Mouse (Mus musculus) heart, adult 18-20 months (tissue): Measurements from ENCODE around the gene Bean1. TPM values are rescaled to one million over a fixed set of nuclear protein-coding genes. Genes with fewer than 3 reads are reported as not detected.
"Not testable (repeated sequence)": the region's sequence is repeated elsewhere in the genome, so short reads cannot be mapped to it uniquely, and the experiment has no call there.

Experiments
- DNase-seq, 2 experiments: peaks; one replicate each; pipeline ENCODE4 v3.0.0; 2021 to 2022; ENCODE audit warnings: mixed read lengths in 1 of 2
- total RNA-seq, 2 experiments: library from RNA; stranded (reverse); gene quantifications; 2 replicates each; pipeline ENCODE4 v1.2.3; 2021

The Bean1 gene
- total RNA-seq, 2 experiments from 2014 or later, result 1.5 to 1.8 TPM

DNA sequence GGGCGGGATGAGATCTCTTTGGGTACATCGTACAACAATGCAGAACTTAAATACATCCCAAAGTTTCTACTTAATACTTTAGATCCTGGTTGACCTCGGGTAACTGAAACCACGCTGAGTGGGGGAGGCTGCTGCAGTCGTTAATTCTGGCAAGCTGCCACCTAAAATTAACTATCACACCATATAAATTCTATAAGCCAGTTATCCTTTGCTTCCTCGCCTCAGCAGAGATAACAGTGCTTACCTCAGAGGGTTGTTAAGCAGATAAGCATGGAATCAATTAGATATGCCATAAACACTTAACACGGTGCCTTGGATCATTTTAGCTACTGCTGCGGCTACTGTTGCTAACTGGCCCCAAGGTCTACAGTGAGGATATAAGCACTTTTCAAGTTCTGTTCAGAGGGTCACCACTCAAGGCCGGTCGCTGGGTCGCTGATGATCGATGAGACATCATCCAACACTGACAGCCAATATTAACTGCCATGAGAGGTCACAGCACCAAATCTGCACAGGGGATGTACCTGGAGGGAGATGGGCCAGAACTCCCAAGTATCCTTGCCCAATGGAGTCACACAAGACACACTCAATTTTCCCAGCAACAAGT lies 71.9 kb downstream of the Bean1 start:
- DNase-seq, result no peak

- no peak for DNase-seq
Observed at GRCm38 (mm10) chr8:104246621-104247020, 76.4 kb downstream of the Bean1 start.

- peak; percentile 51 to 73 for DNase-seq
Observed at GRCm38 (mm10) chr8:104247054-104247907, 77.0 kb downstream of the Bean1 start.

GRCm38 (mm10) chr8:104247908-104248275 lies 77.7 kb downstream of the Bean1 start:
- peak; percentile 7 to 35 for DNase-seq

DNA sequence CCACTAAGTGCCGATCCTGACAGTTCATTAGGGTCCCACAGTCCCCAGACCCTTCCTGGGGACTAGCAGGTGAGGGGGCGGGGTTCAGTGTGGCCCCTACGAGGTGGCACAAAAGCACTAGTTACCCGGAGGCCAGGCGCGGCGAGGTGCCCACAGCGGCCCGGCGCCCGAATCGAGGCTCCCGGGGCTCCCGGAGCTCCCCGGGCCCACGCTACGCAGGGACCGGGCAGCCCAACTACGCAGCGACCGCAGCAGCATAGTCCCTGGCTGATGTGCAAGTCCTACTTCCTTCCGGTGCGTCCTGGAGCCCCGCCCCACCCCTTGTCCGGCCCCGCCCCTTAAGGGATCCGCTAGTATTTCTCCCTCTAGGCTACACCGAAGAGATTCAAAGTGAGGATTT lies 78.0 kb downstream of the Bean1 start, which contains the start of gene Tk2:
TSS of gene Tk2 (minus strand) at position 283 of the 400 bp plus-strand sequence.
- DNase-seq, result peak; percentile 82 to 86

DNA sequence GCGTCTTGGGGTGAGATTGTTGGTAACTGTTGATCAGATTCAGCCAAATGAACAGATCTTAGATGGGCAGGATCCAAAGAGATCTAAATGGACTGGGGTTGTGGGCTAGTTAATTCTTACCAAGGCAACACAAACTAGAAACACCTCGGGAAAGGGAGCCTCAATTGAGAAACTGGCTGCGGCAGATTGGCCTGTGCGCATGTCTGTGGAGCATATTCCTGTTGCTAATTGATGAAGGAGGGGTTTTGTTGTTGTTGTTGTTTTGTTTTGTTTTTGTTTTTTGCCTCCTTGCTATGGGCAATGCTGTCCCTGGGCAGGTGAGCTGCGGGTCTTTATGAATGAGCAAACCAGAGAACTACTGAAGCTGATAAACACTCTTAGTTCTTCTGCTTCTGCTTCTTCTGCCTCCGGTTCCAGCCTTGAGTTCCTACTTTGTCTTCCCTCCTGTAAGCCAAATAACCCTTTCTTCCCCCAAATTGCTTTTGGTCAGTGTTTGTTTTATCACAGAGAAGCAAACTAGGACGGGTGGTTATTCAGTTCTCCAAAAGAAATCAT lies 79.3 kb downstream of the Bean1 start:
- no peak for DNase-seq

DNA sequence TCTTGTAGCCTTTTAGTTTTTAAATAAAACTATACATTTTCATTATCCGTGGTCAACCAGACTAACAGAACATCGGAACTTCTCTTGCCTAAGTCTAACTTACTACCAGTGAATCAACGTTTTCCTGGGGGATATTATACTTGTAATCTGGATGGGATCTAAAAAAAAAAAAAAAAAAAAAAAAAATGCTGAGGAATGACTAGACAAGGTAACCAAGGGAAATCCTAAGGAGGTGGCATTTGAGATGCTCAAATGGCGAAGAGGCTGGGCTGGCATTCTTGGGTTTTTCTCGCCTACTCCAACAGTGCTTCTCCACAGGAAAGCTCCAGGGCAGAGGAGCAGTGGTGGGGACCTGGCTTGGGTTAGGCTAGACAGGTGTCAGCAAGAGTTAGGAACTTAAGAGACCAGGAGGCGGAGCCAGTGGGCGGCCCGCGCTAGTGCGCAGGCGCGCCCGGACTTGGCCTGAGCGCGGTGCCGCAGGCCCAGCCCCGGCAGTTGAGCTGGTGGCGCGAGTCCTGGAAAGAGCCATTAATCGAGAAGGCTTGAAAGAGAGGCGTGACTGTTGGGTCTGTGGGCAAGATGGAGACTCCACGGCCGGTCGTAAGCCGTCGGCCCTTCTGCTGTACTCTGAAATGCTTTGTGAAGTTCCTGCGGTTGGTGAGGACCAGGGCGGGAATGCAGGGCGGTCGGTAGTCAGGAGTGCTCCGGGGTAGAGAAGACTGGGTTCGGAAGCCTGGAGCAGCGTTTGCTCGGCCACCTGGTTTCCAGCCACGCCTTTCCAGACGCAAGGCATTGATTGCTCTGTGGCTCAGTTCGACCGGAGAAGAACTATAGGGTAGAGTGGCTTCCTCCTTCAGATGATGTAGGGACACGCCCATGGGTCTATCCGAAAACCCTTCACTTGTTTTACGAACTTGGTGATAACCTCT lies 80.5 kb downstream of the Bean1 start, which contains the start of gene Cklf:
TSS of gene Cklf (plus strand) at position 423 of the 929 bp plus-strand sequence.
- peak; percentile 90 to 92 for DNase-seq

- no peak for DNase-seq
Observed at GRCm38 (mm10) chr8:104251461-104251860, 81.2 kb downstream of the Bean1 start.

GRCm38 (mm10) chr8:104253016-104253415 lies 82.8 kb downstream of the Bean1 start:
- DNase-seq, result no peak

- not testable (repeated sequence) for DNase-seq
Observed at GRCm38 (mm10) chr8:104261802-104262201, 91.6 kb downstream of the Bean1 start.

DNA sequence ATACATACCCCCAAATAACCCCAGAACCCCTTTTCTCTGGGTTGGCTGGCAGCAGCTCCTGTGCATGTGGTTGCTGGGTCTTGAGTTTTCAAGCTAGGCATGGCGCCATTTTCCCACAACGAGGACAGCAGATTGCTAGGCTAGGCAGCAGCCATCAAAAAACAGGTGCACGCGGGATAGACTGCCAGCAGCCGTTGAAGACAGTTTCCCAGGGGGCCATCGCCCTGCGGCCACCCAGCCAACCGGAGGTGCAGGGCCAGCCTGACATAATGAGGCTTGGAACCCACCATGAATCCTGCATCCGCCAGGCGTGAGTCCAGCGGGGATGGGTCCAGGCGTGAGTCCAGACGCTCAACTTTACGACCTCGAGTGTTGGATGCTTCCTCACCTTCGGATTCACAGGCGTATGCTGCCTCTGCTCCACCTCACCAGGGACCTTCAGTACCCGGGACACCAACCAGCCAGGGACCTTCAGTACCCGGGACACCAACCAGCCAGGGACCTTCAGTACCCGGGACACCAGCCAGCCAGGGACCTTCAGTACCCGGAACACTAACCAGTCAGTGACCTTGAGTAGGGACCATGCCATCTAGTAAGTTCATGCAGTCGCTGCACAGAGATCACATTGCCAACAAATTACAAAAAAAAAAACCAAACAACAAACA lies 94.2 kb downstream of the Bean1 start:
- not testable (repeated sequence) for DNase-seq

GRCm38 (mm10) chr8:104268368-104268767 lies 98.1 kb downstream of the Bean1 start:
- no peak for DNase-seq

Other genes starting within 250 kb of the Bean1 start
- 100 to 1,000 TPM in 1 of 2 experiments, 10 to 100 TPM in 1; 97.6 to 104 TPM for gene Cdh5, start 68.8 kb upstream of the Bean1 start, total RNA-seq
- gene Tk2, start 78.1 kb downstream of the Bean1 start, total RNA-seq, result 1 to 10 TPM; 7.2 to 9.5 TPM
- 1 to 10 TPM; 2.6 to 4.8 TPM for gene Cklf, start 80.4 kb downstream of the Bean1 start, total RNA-seq
- not detected for gene Cmtm2a, start 122.7 kb downstream of the Bean1 start, total RNA-seq
- gene Gm45711, start 139.6 kb downstream of the Bean1 start, total RNA-seq, result not detected
- not detected for gene Cmtm1, start 139.7 kb downstream of the Bean1 start, total RNA-seq
- gene Gm11020, start 151.1 kb downstream of the Bean1 start, total RNA-seq, result not detected
- gene Cmtm2b, start 151.8 kb downstream of the Bean1 start, total RNA-seq, result not detected
- gene Cmtm3, start 169.0 kb downstream of the Bean1 start, total RNA-seq, result 10 to 100 TPM; 14.4 to 17.6 TPM
- gene Cmtm4, start 225.4 kb downstream of the Bean1 start, total RNA-seq, result 10 to 100 TPM; 11.3 to 12.8 TPM